Mouse (Mus musculus): Measurements from ENCODE around the gene Vars. TPM values are rescaled to one million over a fixed set of nuclear protein-coding genes. Genes with fewer than 3 reads are reported as not detected.
"Not testable (repeated sequence)": the region's sequence is repeated elsewhere in the genome, so short reads cannot be mapped to it uniquely, and the experiment has no call there.

The Vars gene
- polyA plus RNA-seq, 1 experiment from 2014 or later = 35.5 TPM

DNA sequence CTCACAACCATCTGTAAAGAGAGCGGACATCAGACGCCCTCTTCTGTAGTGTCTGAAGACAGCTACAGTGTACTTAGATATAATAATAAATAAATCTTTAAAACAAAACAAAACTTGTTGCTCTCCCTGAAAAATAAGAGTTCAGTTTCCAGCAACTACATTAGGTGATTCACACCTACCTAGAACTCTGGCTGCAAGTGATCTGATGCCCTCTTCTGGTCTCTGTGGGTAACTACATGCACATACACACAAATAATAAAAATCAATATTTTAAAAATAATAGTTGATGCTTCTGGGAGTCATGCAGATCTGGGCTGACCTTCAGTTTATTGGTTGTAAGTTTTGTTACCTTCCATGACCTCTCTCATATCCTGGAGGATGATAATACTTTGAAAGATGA is 16.6 kb upstream of the Vars start:
- no peak overlapping the region for H3K4me2 ChIP-seq (replicated peaks; ENCODE audit: low read depth)
- ATAC-seq (ENCODE audit: low FRiP score, low TSS enrichment) = no peak
- H3K4me3 ChIP-seq (ENCODE audit: low read depth, low read length) = no peak overlapping the region
- WGBS = 72% methylated on average over 2 of the region's 2 CpGs
- H3K27me3 ChIP-seq (ENCODE audit: control insufficient read depth, insufficient read depth, low read length) = no peaks in the 10 kb centered on the region
- no peak overlapping the region for H3K9ac ChIP-seq (ENCODE audit: low read length)
- H3K4me1 ChIP-seq (replicated peaks; ENCODE audit: control insufficient read depth, insufficient read depth) = no peaks in the 10 kb centered on the region
- no peaks in the 10 kb centered on the region for H3K9me3 ChIP-seq (ENCODE audit: control insufficient read depth, low read length)
- TF ChIP-seq CTCF (IDR thresholded peaks at IDR 0.05; ENCODE audit: low read depth) = peak; percentile 85
- TF ChIP-seq EP300 (optimal IDR thresholded peaks at IDR 0.05) = no peak
- H3K36me3 ChIP-seq (ENCODE audit: control insufficient read depth, insufficient read depth, low read length) = peaks cover 6% of the 10 kb centered on the region; the same call in 1 of the 2 replicates
- no peak overlapping the region for H3K27ac ChIP-seq (replicated peaks)
- DNase-seq (ENCODE audit: low spot score) = no peak

- no peaks in the 10 kb centered on the region; the same call in 1 of the 2 replicates for H3K36me3 ChIP-seq (ENCODE audit: control insufficient read depth, insufficient read depth, low read length)
These were observed 6.0 kb upstream of the Vars start for GRCm38 (mm10) chr17:34994751-34995150.

GRCm38 (mm10) chr17:34995192-34995591 is 5.6 kb upstream of the Vars start:
- 81% methylated on average over 4 of the region's 4 CpGs for WGBS

More at GRCm38 (mm10) chr17:34994751-34995150, 6.0 kb upstream of the Vars start:
- Histone ChIP-seq H3K9me3 (ENCODE audit: control insufficient read depth, low read length) (no peaks in the 10 kb centered on the region), H3K27me3 (ENCODE audit: control insufficient read depth, insufficient read depth, low read length) (no peaks in the 10 kb centered on the region), H3K4me3 (ENCODE audit: low read depth, low read length) (no peak overlapping the region), H3K27ac (replicated peaks) (no peak overlapping the region), H3K9ac (ENCODE audit: low read length) (no peak overlapping the region), H3K4me2 (replicated peaks; ENCODE audit: low read depth) (no peak overlapping the region), H3K4me1 (replicated peaks; ENCODE audit: control insufficient read depth, insufficient read depth) (no peaks in the 10 kb centered on the region; the same call in 1 of the 2 replicates)
- TF ChIP-seq EP300 (optimal IDR thresholded peaks at IDR 0.05) (no peak), CTCF (IDR thresholded peaks at IDR 0.05; ENCODE audit: low read depth) (no peak)
- DNase-seq (ENCODE audit: low spot score) (no peak), ATAC-seq (ENCODE audit: low FRiP score, low TSS enrichment) (no peak)

GRCm38 (mm10) chr17:34995927-34996326 is 4.9 kb upstream of the Vars start:
- not testable (repeated sequence) for ATAC-seq (ENCODE audit: low FRiP score, low TSS enrichment); H3K4me2 ChIP-seq (replicated peaks; ENCODE audit: low read depth); H3K4me1 ChIP-seq (replicated peaks; ENCODE audit: control insufficient read depth, insufficient read depth); H3K27ac ChIP-seq (replicated peaks); H3K27me3 ChIP-seq (ENCODE audit: control insufficient read depth, insufficient read depth, low read length); H3K9ac ChIP-seq (ENCODE audit: low read length); H3K9me3 ChIP-seq (ENCODE audit: control insufficient read depth, low read length); H3K36me3 ChIP-seq (ENCODE audit: control insufficient read depth, insufficient read depth, low read length); H3K4me3 ChIP-seq (ENCODE audit: low read depth, low read length); DNase-seq (ENCODE audit: low spot score)
- 89% methylated on average over 4 of the region's 4 CpGs for WGBS

More at GRCm38 (mm10) chr17:34995192-34995591, 5.6 kb upstream of the Vars start:
- H3K9ac ChIP-seq (ENCODE audit: low read length); H3K4me2 ChIP-seq (replicated peaks; ENCODE audit: low read depth); H3K4me1 ChIP-seq (replicated peaks; ENCODE audit: control insufficient read depth, insufficient read depth); ATAC-seq (ENCODE audit: low FRiP score, low TSS enrichment); H3K9me3 ChIP-seq (ENCODE audit: control insufficient read depth, low read length); H3K27me3 ChIP-seq (ENCODE audit: control insufficient read depth, insufficient read depth, low read length); DNase-seq (ENCODE audit: low spot score); H3K4me3 ChIP-seq (ENCODE audit: low read depth, low read length); H3K36me3 ChIP-seq (ENCODE audit: control insufficient read depth, insufficient read depth, low read length); H3K27ac ChIP-seq (replicated peaks): not testable (repeated sequence)
- 0 out of 2 replicates have a peak, but pooled peaks have one; percentile 6 for TF ChIP-seq CTCF (IDR thresholded peaks at IDR 0.05; ENCODE audit: low read depth)

DNA sequence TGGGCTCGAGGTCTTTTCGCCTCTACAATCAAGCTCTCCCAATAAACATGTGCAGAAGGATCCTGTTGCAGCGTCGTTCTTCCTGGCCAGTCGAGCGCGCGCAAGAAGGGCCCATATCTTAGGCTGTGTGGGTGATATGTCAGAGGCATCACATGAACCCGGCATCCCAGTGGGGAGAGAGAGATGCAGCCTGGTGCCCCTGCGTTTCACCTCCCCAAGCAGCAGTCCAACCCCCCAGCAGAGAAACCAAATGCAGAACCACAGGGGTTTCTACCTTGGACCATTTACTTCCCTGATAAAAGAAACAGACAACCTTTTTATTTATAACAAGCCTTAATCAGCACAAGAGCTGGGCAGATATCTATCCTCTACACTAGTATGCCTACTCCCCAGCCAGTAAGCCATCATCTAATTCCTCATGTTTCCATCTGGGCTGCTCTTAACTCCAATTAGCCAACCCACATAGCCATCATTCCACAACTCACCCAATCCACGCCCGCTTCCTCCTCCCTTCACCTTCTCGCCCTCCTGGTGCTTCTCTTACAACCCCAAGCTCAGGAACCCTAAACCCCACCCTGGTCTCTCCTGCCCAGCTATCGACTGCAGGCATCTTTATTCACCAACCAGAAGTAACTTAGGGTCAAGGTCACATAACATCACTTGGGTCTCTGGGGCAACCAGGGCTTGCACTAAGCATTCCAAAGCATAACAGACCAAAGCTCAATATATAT is 4.2 kb upstream of the Vars start:
- TF ChIP-seq EP300 (optimal IDR thresholded peaks at IDR 0.05) (no peak), CTCF (IDR thresholded peaks at IDR 0.05; ENCODE audit: low read depth) (no peak)
- no peak for ATAC-seq (ENCODE audit: low FRiP score, low TSS enrichment)
- no peaks in the 10 kb centered on the region for H3K9me3 ChIP-seq (ENCODE audit: control insufficient read depth, low read length)
- no peak overlapping the region for H3K4me2 ChIP-seq (replicated peaks; ENCODE audit: low read depth)
- H3K27me3 ChIP-seq (ENCODE audit: control insufficient read depth, insufficient read depth, low read length) = no peaks in the 10 kb centered on the region
- no peaks in the 10 kb centered on the region; the same call in 1 of the 2 replicates for H3K36me3 ChIP-seq (ENCODE audit: control insufficient read depth, insufficient read depth, low read length)
- WGBS = 84% methylated on average over 12 of the region's 14 CpGs
- H3K9ac ChIP-seq (ENCODE audit: low read length) = no peak overlapping the region
- H3K4me1 ChIP-seq (replicated peaks; ENCODE audit: control insufficient read depth, insufficient read depth) = no peaks in the 10 kb centered on the region; the same call in 1 of the 2 replicates
- DNase-seq (ENCODE audit: low spot score) = no peak
- no peak overlapping the region for H3K27ac ChIP-seq (replicated peaks)
- H3K4me3 ChIP-seq (ENCODE audit: low read depth, low read length) = no peak overlapping the region

DNA sequence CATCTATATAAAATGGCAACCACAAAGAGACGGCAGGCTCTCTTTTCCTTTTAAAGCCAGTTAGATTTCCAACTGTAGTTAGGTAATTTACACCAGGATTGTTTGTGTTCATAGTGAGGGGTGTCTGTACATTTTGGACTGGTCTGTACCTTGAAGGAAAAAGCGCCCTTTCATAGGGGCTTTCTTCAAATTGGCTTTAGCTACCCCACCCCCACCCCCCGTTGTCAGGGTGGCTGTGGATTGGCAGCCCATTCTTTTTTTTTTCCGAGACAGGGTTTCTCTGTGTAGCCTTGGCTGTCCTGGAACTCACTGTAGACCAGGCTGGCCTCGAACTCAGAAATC is 3.7 kb upstream of the Vars start:
- Histone ChIP-seq H3K27ac (replicated peaks) (no peak overlapping the region), H3K27me3 (ENCODE audit: control insufficient read depth, insufficient read depth, low read length) (no peaks in the 10 kb centered on the region), H3K9me3 (ENCODE audit: control insufficient read depth, low read length) (no peaks in the 10 kb centered on the region), H3K4me2 (replicated peaks; ENCODE audit: low read depth) (no peak overlapping the region), H3K4me1 (replicated peaks; ENCODE audit: control insufficient read depth, insufficient read depth) (peaks cover under 1% of the 10 kb centered on the region; the same call in 1 of the 2 replicates), H3K9ac (ENCODE audit: low read length) (no peak overlapping the region), H3K4me3 (ENCODE audit: low read depth, low read length) (no peak overlapping the region), H3K36me3 (ENCODE audit: control insufficient read depth, insufficient read depth, low read length) (no peaks in the 10 kb centered on the region)
- DNase-seq (ENCODE audit: low spot score) (no peak), ATAC-seq (ENCODE audit: low FRiP score, low TSS enrichment) (no peak)
- TF ChIP-seq EP300 (optimal IDR thresholded peaks at IDR 0.05) = no peak
- TF ChIP-seq CTCF (IDR thresholded peaks at IDR 0.05; ENCODE audit: low read depth) = no peak
- WGBS = 83% methylated on average over 5 of the region's 5 CpGs
